Mouse (Mus musculus) frontal cortex, adult (tissue): Measurements from ENCODE around the gene Abca8b.
"Not testable (repeated sequence)": the region's sequence is repeated elsewhere in the genome, so short reads cannot be mapped to it uniquely, and the experiment has no call there.

ENCODE experiments used
- ATAC-seq: cut with Nextera tagmentation; 2 replicates; pipeline ENCODE4 v1.9.2; 2017; ENCODE audit warnings: mild to moderate bottlenecking, moderate library complexity, mixed read lengths; ENCODE audit not compliant: low TSS enrichment

The Abca8b gene

GRCm38 (mm10) chr11:109916654-109917053 is 79.0 kb downstream of the Abca8b start:
- no peak for ATAC-seq

DNA sequence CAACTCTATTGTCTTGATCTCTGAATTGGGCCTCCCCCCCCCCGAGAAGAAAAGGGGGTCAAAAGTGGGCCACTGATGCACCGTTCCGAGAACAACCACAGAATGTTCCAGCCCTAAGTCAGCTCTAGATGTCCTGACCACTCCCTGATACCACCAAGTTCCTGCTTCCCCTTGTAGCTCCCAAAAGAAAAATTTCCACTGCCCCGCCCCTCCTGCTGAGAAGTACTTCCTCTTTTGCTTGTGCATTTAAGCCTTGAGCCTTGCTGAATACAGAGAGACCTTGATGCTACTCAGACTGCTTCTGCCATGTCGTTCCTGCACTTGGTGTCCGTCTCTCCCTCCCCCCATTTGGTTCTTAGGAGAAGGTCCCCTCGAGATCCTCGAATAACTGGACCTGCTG is 82.5 kb downstream of the Abca8b start:
- not testable (repeated sequence) for ATAC-seq

DNA sequence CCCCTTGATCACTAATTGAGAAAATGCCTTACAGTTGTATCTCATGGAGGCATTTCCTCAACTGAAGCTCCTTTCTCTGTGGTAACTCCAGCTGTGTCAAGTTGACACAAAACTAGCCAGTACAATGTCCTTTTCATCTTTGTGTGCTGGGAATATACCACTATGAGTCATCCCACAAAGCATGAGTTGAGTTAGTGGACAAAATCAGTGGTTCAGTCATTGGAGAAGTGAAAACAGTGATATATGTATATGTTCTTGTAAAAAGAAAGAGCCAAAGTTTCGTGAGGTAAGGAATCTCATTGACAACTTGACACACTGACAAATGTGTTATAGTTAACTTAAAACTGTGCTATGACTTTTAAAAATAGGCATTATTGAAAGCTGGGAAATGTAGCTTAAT is 83.5 kb downstream of the Abca8b start:
- ATAC-seq, result not testable (repeated sequence)

DNA sequence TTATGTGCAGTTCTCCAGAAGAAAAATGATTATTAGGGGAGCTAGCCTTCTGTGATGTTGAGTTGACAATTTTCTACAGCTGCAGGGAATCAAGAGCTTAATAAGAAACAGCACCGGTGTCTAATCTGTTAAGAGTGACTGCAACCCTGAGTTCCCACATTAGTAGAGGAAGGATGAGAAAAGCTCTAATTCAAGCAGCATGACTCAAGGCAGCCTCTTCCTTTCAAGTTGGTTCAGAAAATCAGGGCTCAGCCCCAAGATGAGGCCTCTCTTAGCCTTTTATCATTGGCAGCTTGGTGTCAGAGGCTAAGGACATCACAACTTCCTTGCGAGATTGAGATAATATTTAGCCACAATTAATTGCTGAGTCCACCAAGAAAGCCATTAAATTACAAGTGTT is 85.8 kb downstream of the Abca8b start:
- no peak for ATAC-seq

GRCm38 (mm10) chr11:109908207-109909031 is 87.2 kb downstream of the Abca8b start:
- no peak for ATAC-seq

DNA sequence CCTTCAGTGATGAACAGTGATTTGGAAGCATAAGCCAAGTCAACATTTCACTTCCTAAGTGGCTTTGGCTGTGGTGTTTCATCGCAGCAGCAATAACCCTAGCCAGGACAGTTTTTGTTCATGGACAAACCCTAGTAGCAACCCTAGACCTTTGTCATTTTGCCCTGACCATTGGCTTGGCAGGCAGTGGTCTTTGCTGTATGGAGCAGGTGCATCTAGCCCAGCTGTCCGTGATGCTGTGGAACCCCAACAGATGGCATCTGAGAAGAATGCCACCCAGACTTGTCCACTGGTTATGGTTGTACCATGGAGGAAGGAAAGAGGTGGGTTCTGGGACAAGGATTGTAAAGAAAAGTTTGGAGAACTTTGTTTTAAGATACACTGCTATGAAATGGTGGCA is 88.1 kb downstream of the Abca8b start:
- ATAC-seq, result no peak

GRCm38 (mm10) chr11:109902616-109903598 is 92.7 kb downstream of the Abca8b start:
- no peak for ATAC-seq

GRCm38 (mm10) chr11:109900491-109901241 is 95.0 kb downstream of the Abca8b start:
- no peak for ATAC-seq

- no peak for ATAC-seq
Observed at GRCm38 (mm10) chr11:109898791-109899467, 96.7 kb downstream of the Abca8b start.

DNA sequence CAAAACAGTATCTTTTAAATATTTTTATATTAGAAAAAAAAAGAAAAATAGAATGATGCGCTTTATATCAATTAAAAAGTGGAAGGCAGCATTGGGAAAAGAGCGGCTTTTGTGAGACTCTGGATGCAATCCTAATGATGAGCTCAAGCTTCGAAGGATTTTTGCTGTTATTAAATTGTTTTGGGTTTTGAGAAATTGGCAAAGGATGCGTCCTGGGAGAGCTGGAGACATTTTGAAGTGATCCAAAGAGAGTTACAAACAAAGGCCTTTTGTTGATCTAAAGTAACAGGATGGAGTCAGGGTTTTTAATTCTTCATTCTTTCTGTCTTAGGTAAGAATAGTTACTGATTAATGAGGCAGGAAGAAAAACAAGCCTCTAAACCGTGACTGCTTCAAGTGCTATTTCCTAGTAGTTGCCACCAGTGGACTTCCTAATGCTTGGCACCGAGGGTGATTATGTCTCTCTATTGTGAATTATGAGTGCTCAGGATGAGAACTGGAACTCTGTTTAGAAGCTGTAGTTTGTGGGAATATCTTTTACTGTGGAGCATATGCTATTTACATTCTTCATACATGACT is 99.6 kb downstream of the Abca8b start:
- no peak for ATAC-seq

DNA sequence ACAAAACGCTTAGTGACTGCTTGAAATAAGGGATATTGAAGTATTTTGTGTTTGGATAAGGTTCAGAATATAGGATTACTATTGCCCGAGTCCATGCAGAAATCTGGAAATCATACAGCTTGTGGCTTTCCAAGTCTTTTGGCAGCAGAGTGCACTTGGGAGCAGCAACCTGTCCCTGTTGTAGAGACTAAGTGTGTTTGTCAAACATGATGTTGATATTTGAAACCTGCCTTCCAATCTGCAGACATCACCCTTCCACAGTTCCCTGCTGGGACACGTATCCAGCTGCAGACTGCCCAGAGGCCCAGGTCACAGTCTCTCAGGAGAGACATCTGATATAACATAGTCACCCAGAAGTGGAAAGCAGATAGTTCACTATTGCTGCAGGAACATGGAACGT is 100.1 kb downstream of the Abca8b start:
- no peak for ATAC-seq

DNA sequence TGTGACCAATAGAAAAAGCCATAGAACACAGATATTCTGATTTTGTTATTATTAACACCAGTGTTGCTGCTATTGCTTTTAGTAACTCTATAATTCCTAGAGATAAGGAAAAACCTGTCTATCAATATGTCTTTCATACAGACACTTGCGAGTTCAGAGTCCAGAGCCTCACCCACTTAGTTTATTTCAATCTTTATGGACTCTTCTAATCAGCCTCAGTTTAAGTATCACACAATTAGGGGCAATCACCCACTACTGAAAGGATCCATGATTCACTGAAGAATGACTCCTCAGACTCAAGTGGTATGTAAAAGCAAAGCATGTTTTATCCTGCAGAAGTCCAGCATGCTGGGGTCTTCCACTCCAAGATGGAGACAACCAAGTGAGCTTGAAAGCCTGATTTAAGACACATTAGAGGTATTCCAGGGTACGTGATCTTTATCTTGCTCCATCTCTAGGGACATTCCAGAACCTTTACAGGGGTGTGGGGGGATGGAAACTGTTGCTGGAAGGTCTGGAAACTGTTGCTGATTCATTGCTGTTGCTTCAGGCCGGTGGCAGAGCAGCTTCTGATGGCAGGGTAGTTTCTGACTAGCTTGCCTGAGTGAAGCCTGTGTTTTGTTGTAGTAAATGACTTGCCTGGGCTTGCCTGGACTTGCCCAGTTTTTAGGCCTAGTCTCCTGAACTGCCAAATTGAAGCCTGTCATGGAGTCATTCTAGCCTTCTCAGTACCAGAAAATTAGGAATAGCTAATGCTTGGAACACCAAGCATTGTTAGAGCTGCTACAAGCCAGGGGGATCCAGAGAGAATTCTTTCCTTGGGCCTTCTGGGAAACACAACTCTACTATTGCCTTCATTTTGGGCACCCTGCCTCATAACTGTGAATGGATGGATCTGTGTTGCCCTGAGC is 101.5 kb downstream of the Abca8b start:
- no peak for ATAC-seq

- peak; percentile 86 for ATAC-seq
Observed at GRCm38 (mm10) chr11:109891989-109892386, 103.7 kb downstream of the Abca8b start.

- no peak for ATAC-seq
Observed at GRCm38 (mm10) chr11:109891371-109891988, 104.2 kb downstream of the Abca8b start.

- no peak for ATAC-seq
Observed at GRCm38 (mm10) chr11:109889595-109889994, 106.0 kb downstream of the Abca8b start.

- ATAC-seq, result no peak
Observed at GRCm38 (mm10) chr11:109886757-109887156, 108.9 kb downstream of the Abca8b start.

DNA sequence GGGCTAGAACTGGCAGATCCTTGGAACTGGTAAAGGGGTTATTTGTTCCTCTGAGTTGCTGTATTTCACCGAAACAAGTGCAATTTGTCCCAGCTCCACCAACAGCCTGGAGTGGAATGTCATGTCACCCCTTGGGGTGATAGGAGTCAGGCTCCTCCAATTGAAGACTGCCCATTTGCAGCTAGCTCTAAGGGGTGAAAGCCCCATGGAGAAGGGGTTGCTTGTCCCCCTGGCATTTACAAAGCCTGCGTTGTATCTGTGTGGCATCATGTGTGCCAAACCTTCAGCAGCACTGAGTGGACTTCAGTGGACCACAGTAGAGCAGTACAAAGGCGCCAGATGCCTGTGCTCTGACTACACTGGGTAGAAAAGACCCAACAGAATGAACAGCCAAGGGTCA is 110.1 kb downstream of the Abca8b start:
- no peak for ATAC-seq

GRCm38 (mm10) chr11:109884801-109885200 is 110.8 kb downstream of the Abca8b start:
- no peak for ATAC-seq

- no peak for ATAC-seq
Observed at GRCm38 (mm10) chr11:109884126-109884525, 111.5 kb downstream of the Abca8b start.
